Mouse (Mus musculus) neural tube, embryonic 14.5 days (tissue): ENCODE data around the gene Akt1. TPM values are rescaled to one million over a fixed set of nuclear protein-coding genes. Genes with fewer than 3 reads are reported as not detected.

Experiments used
- ATAC-seq: fragments of 200-750 bp; cut with Nextera tagmentation; 2 replicates; pipeline ENCODE4 v1.8.0; 2017; ENCODE audit warnings: low read depth, mild to moderate bottlenecking, moderate TSS enrichment, moderate library complexity
- H3K27ac ChIP-seq: fragments of 300-500 bp; sonication (generic); 2 replicates; pipeline ENCODE4 v1.5.1; 2014; ENCODE audit warnings: low read depth, mild to moderate bottlenecking, control low read depth, low read length, moderate library complexity, mixed read lengths
- H3K27me3 ChIP-seq: fragments of 300-500 bp; sonication (generic); 2 replicates; pipeline ENCODE4 v1.6.1; 2014; ENCODE audit warnings: low read length; ENCODE audit not compliant: control insufficient read depth, insufficient read depth
- H3K36me3 ChIP-seq: fragments of 300-500 bp; sonication (generic); 2 replicates; pipeline ENCODE4 v1.6.1; 2014; ENCODE audit warnings: low read length, mixed read lengths; ENCODE audit not compliant: control insufficient read depth, insufficient read depth
- H3K4me1 ChIP-seq: fragments of 300-500 bp; sonication (generic); 2 replicates; pipeline ENCODE4 v1.6.1; 2014; ENCODE audit warnings: low read length; ENCODE audit not compliant: control insufficient read depth, insufficient read depth
- H3K4me2 ChIP-seq: fragments of 300-500 bp; sonication (generic); 2 replicates; pipeline ENCODE4 v1.6.1; 2014; ENCODE audit warnings: mild to moderate bottlenecking, low read depth, low read length, control low read depth
- H3K4me3 ChIP-seq: fragments of 300-500 bp; sonication (generic); 2 replicates; pipeline ENCODE4 v1.5.1; 2014; ENCODE audit warnings: low read depth, low read length, control low read depth, mixed read lengths
- H3K9ac ChIP-seq: fragments of 300-500 bp; sonication (generic); replicated peaks from 2 replicates; pipeline ENCODE4 v1.6.1; 2014; ENCODE audit warnings: low read depth, mild to moderate bottlenecking, control low read depth, low read length, mixed read lengths
- H3K9me3 ChIP-seq: fragments of 300-500 bp; sonication (generic); 2 replicates; pipeline ENCODE4 v1.6.1; 2016; ENCODE audit warnings: low read length; ENCODE audit not compliant: control insufficient read depth
- WGBS: fragments of 180-500 bp; shearing (Covaris S2); extraction: QIAGEN DNeasy Blood & Tissue Kit; methylation state at CpG from one replicate; pipeline ENCODE4 v1.1.7; 2014; 5-methylcytosine and 5-hydroxymethylcytosine counted together
- microRNA-seq: library from miRNA; unstranded; fragments of <30 nt; microRNA quantifications from one replicate; pipeline ENCODE4, GENCODE M21; 2016
- polyA plus RNA-seq: library from polyadenylated mRNA; unstranded; fragments of >200 nt; fragmentation: Nextera tagmentation; extraction: Ambion mirVana; gene quantifications from 2 replicates; pipeline ENCODE4 v1.2.1, GENCODE M21; 2014

Akt1 gene
- polyA plus RNA-seq, 1 experiment from 2014 or later, result 57.9 TPM

DNA sequence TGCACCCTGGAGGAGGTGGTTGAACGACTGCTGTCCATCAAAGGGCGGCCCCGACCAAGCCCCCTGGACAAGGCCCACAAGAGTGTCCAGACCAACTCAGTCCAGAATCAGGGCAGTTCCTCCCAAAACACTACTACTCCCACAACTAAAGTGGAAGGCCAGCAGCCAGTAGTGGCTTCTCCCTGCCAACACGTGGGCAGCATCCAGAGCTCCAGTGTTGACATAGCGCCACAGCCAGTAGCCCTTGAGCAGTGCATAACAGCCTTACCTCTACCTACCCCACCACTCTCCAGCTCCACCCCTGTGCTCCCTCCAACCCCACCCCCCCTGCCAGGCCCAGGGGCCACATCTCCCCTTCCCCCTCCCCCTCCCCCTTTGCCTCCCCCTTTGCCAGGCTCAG, 70.7 kb downstream of the Akt1 start:
- ATAC-seq, result no peak
- Histone ChIP-seq H3K4me3 (no peak overlapping the region), H3K4me1 (0 out of 2 replicates have a peak, but pooled peaks cover 2% of the 10 kb centered on the region), H3K27ac (no peak overlapping the region), H3K9me3 (no peaks in the 10 kb centered on the region), H3K27me3 (no peaks in the 10 kb centered on the region), H3K9ac (no peak overlapping the region), H3K36me3 (no peaks in the 10 kb centered on the region), H3K4me2 (no peak overlapping the region)
- WGBS, result 89% methylated on average over 5 of the region's 5 CpGs

Small RNAs within 50 kb of the gene (microRNA-seq; reads per million reads assigned to microRNA genes)
- 0.85 reads per million for gene Mir6939

Other genes starting within 250 kb of the Akt1 start
- gene A530016L24Rik, start 185.4 kb downstream of the Akt1 start, polyA plus RNA-seq, result 0.08 and 0.21 TPM in 2 replicates
- 52.3 and 63.3 TPM in 2 replicates for gene Tmem179, start 158.1 kb downstream of the Akt1 start, polyA plus RNA-seq
- 0.20 and 2.1 TPM in 2 replicates for gene Inf2, start 86.1 kb downstream of the Akt1 start, polyA plus RNA-seq
- 2.7 and 3.4 TPM in 2 replicates for gene Adssl1, start 54.8 kb downstream of the Akt1 start, polyA plus RNA-seq
- gene Siva1, start 30.2 kb downstream of the Akt1 start, polyA plus RNA-seq, result 44.7 and 46.8 TPM in 2 replicates
- gene Zbtb42, start 3.9 kb upstream of the Akt1 start, polyA plus RNA-seq, result 1.3 and 3.5 TPM in 2 replicates
- 33.2 and 36.1 TPM in 2 replicates for gene Cep170b, start 45.6 kb upstream of the Akt1 start, polyA plus RNA-seq
- 4.5 and 6.9 TPM in 2 replicates for gene Pld4, start 85.8 kb upstream of the Akt1 start, polyA plus RNA-seq
- 3.1 and 4.9 TPM in 2 replicates for gene Ahnak2, start 127.8 kb upstream of the Akt1 start, polyA plus RNA-seq
- 17.5 and 17.8 TPM in 2 replicates for gene Clba1, start 134.1 kb upstream of the Akt1 start, polyA plus RNA-seq
- gene Cdca4, start 154.5 kb upstream of the Akt1 start, polyA plus RNA-seq, result 33.6 and 37.5 TPM in 2 replicates
- 0.10 TPM in 1 of 2 replicates, not detected in the other for gene Gpr132, start 193.3 kb upstream of the Akt1 start, polyA plus RNA-seq